Mouse (Mus musculus): ENCODE measurements at regions not wholly inside any gene's neighbourhood (a gene's known extent, or its start where the extent isn't known, plus 50 kb on each side); places are given as distances from the start of the nearest gene placed in this dataset.

DNA sequence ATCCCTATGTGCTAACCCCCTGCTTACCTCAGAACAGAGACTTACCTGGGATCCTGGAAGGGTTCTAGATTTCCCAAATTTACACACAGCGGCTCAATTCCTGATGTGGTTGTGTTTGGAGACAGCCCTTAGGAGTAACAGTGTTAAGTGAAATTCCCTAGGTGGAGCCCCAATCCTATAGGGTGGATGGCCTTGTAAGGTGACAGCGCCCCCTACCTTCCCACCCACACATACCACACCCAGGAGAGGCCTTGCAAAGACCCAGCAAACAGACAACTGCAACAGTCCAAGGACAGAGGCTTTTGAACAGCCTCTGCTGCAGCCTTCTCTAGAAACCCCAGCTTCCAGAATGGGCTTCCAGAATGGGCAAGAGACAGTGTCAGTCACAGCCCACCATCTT, 421.8 kb downstream of the Matn1 start:
- DNase-seq (ENCODE audit: inconsistent ontology term), result no peak

DNA sequence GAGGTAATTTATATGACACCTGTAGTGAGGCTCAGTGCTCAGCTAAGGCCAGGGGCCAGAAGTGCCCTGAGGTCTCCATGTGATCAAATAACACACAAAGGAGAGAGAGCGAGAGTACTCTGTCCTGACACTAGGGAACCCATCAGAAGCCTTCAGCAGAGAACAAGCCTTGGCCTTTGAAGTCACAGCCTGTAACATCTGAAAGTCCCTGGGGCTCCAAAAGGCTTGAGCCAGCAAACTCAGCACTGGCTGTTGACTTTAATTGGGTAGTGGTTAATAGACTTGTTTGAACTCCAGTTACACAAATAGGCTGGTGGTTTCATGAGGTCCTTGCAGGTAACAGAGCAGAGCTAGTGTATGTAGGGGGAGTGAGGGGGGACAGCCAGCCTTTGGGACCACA, 422.5 kb downstream of the Matn1 start:
- no peak for DNase-seq (ENCODE audit: inconsistent ontology term)

DNA sequence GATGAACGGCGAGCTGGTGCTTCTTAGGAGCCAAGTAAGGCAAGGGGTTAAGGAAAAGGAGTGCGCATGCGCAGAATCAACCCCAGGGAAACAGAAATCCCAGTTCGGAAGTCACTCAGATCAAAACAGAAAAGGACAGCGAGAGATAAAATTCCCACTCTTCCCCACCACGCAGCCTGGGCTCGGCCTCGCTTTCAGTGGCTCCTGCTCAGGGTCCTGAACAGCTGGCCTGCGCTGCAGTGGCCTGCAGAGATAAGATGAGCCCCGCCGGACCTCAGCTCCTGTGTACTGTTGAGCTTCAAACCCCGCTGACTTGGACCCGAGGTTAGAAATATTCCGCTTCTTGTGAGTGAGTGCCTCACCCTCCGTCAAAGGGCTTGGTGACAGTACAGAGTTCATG, 428.3 kb downstream of the Matn1 start:
- no peak for DNase-seq (ENCODE audit: inconsistent ontology term)

DNA sequence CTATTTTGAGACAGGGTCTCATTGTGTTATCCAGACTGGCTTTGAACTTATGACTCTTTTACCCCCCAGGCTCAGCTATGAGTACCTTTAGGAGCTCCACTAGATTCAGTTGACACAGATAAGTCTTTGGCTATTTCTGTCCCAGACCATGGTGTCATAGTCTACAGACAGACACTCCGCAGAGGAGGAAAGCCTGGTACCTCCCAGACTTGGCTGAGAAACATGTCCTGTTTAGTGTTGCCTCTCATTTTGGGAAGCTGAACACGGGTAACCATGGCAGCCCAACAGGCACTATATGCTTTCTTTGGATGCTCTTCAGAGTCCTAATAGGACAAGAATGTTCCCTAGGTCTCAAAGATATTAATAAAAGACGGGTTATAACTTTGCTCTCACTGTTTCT, 429.0 kb downstream of the Matn1 start:
- DNase-seq (ENCODE audit: inconsistent ontology term), result no peak

DNA sequence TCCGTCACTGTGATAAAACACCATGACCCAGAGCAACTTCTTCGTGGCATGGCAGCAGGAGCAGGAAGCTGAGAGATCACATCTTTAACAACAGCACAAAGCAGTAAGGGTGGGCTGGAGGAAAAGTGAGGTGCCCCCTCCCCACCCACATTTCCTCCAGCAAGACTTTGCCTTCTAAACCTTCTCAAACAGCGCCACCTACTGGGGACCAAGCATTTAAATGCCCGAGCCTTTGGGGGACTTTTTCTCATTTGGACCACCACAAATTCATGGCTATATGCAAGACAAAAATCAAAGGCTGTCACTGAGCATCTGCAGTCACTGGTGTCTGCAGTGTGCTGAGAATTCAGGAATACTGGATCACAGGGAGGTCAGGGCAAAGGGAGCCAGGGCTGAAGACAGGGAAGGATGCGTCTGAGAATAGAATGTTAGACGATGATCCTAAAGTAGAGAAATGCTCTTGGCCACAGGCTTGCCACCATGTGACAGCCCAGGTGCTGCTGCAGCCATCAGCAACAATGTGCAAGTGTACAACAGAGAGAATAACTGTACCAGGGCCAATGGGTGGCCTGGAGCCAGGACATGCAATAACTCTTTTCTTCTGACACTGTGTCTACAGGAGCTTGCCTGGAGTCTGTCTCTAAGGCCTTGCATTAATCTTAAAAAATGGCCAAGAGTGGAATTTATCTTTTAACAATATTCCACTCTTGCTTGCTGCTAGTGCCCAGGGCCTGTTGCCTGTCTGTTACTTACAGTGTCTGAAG, 430.5 kb downstream of the Matn1 start:
- DNase-seq (ENCODE audit: inconsistent ontology term), result no peak

DNA sequence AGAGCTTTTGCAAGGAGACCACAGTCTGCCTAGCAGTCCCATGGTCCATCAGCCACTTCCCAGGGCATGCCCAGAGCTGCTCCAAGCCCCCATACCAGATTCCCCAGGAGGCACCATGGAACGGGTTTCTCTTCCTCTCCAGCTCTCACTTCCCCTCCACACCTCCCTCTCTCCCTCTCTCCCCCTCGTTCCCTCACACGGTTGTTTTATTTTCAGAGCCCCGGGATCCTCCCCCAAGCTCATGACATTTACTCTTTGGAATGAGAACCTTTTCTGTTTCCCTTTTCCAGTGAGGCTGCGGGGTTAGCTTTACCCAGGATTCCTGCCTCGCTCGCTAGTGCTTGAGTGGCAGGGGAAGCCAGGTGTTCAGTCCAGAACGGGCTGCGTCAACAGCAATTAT, 436.9 kb downstream of the Matn1 start:
- no peak for DNase-seq (ENCODE audit: inconsistent ontology term)

DNA sequence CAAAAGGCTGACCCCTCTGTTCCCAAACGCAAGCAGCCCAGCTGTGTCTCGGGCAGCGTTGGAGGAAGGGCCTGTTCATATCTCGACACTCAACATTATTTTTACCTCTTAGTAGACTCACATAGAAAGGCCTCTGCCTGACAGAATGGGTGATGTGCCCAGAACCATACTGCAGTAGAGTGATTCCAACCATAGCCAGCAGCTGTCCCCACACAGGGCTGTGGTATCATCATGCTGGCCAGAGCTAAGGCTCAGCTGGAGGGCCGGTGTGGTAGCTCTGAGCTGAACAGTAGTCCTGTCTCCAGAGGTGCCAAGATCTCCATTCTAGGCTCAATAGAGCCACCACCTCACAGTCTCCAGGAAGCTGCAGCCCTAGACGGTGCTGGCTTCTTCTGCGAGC, 437.3 kb downstream of the Matn1 start:
- no peak for DNase-seq (ENCODE audit: inconsistent ontology term)

DNA sequence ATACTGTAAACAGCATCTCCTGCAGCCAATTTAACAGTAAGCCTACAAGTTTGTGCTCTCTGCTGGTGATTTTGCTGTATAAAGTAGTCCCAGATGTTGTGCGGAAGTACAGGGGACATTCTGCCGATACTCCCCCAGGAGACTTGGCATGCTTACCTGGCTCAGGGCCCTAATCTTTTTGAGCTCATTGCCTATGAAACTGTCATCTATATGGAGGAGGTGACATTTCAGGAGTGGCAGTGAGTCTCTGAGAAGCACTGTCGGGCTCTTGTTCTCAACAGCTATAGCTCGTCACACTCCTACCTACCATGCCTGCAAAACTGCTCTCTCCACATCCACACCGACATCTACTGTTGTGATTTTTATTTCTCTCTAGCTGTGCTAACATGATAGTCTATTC, 439.7 kb downstream of the Matn1 start:
- DNase-seq (ENCODE audit: inconsistent ontology term), result no peak

DNA sequence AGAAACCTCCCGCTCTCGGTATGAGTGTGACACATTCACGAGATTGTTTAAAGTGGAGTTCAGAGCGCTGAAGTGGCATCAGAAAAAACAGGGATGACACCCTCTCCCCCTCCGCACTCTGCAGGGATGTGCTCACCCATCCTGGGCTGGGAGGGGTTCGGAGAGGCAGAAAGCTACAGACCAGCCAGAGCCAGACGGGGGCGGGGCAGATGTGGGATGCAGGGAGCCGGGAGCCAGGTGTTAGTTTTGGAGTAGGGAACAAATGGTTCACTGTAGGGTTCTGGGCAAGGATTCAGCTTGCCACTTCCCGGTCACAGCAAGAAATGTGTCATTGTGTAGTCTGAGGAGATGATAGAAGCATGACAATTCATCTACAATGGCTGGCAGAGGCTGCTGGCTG, 442.8 kb downstream of the Matn1 start:
- DNase-seq (ENCODE audit: inconsistent ontology term), result no peak

DNA sequence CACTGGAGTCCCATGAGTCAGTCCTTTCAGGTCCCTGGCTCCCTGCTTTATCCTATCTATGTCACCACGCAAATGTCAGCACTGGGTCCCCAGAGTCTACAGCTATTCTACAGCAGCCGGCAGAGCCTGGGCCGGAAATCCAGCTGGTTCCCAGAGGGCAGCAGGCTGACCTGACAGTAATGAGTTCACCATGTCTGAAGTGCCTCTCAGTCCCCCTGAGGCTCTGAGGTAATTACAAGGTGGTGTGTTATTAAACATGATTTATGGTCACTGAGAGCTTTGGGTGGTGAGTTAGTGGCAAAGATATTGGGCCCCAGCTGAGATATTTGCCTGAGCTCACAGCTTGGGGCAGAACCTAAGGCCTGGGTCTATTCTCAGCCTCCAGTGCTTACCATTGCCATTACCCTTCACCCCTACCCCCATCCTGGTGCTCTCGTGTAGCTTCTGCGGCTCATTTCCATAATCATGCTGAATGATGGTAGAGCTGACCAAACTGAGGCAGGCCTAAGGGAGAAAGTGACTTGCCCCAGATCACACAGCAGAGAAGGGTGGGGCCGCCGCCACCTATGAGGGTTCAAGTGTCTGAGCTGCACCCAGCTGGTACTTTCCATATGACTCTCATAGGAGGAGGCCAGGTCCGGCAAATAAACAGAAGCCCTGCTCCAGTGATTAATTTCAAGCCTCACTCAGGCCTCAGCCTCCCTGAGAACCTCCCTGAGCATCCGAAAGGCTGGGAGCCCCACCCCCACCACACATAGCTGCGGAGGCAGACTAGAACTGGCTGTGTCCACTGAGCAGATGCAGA, 446.8 kb downstream of the Ptpru start:
- DNase-seq (ENCODE audit: inconsistent ontology term), result no peak

DNA sequence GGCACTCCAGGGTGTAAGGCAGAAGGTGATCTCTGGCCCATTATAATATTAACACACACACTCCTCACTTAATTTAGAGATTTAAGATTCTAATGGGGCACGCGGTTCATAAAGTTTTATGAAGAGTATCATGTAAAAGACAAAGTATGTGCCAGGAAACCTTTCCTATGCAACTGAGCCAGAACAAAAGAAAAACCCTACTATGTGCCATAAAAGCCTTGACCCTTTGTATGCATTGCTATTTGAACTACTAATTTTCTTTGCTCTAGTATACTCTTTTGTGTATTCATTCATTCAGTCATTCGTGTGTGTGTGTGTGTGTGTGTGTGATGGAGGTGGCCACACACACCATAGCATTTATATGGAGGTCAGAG, 446.2 kb downstream of the Ptpru start:
- no peak for DNase-seq (ENCODE audit: inconsistent ontology term)

DNA sequence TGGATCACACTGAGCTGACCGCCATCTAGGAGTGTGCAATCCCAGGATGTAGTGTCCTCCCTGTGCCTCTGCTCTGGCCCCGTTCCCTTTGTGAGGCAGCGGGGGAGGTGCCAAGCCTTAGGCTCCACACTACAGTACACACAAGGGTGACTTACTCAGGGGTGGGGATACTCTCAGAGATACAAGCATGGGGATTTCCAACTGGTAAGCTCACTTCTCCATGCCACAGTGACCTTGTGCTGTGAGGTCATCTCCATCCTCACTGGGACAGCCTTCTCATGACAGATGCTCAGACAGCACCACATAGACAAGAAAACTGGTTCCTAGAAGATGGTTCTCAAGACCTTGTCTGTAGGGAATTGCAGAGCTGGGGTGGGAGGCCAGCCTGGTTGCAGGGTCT, 445.6 kb downstream of the Ptpru start:
- no peak for DNase-seq (ENCODE audit: inconsistent ontology term)

DNA sequence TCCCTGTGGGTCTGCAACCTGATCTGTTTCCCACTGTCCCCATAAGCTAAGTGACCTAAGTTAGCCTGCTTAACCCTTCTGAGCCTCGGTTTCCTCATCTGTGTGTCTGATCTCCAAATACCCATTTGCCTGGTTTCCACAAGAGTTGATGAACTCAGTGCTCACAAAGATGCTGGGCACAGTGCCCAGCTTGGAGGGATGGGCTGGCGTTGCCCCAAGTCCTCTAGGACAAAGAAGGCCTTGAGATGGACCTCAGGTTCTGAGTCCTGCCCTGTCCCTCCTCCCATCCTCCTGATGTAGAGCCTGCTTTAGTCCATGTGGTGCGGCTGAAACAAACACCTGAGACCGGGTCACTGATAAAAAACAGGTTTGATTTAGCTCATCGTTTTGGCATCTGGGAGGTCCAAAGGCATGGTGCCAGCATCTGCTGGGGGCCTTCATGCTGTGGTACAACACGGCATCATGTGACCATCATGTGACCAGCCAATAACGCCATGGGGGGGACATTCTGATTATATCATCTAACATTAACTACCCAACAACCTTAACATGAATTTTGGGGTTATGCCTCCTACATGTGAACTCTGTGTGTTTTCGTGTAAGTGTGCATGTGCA, 441.8 kb downstream of the Ptpru start:
- DNase-seq (ENCODE audit: inconsistent ontology term), result peak; percentile 41

DNA sequence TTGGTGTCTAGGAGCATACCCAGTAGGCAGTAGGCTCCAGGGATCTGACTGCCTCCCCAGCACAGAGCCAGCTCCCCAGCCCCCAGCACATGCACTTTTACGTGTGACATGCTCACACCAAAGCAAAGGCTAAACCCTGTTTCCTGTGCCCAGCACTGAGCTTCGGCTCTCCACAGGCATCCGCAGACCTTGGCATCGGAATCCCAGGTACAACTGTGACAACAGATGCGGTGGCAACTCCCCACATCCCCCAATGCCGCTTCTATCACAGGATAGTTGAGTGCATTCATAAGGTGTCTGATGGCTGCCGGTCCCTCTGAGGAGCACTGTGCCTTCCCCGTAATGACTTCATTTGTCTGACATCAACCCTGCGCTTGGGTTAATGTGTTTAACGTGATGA, 440.9 kb downstream of the Ptpru start:
- no peak for DNase-seq (ENCODE audit: inconsistent ontology term)

DNA sequence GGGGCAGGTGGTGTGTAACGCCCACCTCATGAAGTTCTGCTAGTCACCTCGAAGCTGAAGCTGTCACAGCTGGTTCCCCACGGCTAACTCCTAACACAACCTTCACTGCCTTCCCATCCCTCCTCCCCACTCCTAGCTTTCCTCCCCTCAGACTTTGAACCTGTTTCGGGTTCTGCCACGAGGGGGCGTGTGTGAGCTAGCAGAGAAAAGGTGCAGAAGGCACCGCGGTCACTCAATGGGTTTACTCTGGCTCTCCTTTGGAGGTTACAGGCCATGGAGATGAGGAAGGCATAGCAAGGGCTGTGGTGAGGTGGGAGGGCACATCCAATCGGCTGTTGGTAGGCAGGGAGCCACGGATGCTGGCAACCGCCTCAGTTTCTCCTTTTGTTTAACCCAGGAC, 437.3 kb downstream of the Ptpru start:
- peak; percentile 47 for DNase-seq (ENCODE audit: inconsistent ontology term)

DNA sequence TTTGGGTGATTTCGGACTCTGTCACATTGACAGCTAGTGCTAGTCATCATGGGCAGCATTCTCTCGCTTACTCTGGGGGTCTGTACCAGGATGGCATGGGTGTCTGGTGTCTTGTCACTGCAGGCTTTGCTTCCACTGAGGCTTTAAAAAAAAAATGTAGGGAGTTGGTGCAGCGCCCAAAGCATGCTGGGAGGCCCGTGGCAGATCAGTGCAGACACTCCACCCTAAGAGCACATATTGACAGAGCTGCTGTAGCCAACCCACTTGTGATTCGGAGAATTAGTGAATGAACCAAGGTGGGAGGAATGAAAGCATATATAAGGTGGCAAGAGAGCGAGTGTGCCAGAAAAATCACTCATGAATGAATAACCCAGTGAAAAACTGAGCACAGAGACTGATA, 436.8 kb downstream of the Ptpru start:
- no peak for DNase-seq (ENCODE audit: inconsistent ontology term)

DNA sequence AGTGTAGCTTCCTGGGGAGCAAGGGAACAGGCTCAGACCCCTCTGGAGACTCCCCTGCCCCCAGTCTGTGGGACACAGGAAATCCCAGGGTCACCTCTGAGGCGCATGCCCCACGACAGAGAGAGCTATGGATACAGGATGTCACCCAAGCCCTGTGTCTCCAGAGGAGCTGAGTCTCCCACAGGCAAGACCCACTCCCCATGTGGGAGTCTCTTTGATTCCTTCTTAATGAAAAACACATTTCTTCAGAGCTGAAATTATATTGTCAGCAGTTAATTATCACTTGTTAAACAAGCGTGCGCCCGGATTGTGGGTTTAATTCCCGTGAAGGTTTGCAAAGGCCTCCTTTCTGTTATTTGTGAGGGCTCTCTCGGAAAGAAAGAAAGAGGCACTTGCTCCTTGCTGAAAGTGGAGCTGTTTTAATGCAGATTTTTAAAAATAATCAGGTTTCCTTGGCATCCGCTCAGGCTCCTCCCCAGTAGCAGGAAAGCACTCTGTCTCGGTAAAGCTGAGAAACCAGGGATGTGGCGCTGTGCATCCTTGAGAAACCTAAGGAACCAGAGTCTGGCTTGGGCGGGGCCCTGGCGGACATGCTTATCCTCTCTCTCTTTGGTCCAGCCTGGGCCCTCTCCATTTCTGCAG, 432.6 kb downstream of the Ptpru start:
- no peak for DNase-seq (ENCODE audit: inconsistent ontology term)

DNA sequence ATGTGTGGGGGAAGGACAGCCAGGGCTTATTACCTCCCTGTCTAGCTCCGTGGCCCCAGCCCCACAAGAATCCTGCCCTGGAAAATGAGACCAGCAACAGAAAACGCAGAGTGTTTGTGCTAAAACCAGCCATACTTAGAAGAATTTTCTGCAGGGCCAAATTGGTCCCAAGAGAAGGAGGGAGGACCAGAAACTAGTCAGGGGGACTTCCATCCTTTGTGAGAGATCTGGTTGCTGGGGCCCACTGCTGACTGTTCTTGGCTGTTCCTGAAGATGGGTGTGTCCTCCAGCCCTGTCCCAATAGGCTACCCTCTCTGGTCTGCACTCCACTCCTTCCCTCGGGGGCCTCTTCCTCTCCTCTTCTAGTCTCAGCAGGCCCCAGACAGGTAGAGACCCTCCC, 430.6 kb downstream of the Ptpru start:
- DNase-seq (ENCODE audit: inconsistent ontology term), result no peak

DNA sequence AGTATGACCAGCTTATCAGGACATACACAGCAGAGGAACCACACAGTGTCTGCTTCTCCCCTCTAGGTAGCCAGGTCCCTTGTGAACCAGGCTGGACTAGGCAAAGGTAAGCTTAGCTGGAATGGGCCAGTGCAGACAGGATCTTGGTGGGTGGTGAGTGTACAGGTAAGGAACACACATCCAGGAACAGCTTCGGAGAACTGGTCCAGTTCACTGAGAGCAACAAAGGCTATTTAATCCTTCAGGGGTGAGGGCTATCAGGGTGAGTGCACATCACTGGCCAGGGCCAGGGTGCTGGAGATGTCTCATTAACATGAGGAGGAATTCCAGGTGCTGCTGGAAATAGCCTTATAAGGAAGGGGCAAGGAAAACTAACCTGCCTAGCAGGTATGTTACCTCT, 429.4 kb downstream of the Ptpru start:
- DNase-seq (ENCODE audit: inconsistent ontology term), result no peak

DNA sequence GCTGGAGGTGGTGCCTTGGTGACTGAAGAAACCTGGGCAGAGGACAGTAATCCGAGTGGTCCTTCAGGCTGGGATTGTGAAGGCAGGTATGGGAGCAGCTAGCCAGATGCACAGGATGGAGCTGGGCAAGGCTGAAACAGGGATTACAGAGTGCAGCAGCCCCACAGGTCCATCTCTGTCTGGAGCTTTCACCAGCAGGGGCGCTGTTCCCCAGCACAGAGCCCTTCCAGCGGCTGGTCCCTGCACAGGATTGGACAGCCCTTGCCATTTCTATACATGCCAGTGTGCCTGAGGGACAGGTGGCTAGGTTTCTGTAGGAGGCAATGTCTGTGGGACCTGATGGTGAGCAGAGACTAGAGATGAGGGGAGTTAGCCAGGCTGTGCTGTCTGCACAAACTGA, 428.3 kb downstream of the Ptpru start:
- DNase-seq (ENCODE audit: inconsistent ontology term), result no peak

DNA sequence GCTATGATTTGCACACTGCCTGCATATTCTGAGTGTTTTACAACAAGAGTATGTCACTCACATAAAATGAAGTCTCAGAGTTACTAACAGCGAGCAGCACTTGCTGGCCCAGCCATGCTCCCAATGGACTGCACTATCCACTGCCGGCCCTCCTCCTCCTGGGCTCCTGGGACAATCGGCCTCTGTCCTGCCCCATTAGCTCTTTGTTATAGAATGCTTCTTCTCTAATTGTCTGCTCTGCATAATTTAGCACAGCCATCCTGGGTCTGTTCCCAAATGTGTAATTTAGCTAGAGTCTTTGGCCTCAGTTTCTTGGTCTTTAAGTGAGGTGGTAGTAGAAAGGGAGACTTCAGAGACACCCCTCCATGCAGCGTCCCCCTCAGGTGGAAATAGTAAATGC, 426.2 kb downstream of the Ptpru start:
- DNase-seq (ENCODE audit: inconsistent ontology term), result peak; percentile 68

DNA sequence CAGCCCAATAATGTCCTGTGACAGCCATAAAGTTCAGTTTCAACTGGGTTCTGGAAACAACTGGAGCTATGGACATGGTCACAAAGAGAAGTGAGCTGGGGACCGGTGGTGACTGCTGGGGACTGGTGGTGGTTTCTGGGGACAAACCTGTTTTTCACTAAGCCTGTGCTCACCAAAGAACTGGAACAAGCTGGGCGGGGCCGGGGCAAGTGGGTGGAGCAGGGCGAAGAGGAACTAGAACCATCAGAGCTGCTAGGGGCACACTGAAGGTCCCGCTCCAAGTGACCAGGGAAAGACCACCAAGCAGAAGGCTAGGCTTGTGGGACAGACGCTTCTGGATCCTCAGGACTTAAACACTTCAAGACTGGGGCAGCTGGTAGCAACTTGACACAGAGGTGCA, 424.7 kb downstream of the Ptpru start:
- DNase-seq (ENCODE audit: inconsistent ontology term), result no peak

DNA sequence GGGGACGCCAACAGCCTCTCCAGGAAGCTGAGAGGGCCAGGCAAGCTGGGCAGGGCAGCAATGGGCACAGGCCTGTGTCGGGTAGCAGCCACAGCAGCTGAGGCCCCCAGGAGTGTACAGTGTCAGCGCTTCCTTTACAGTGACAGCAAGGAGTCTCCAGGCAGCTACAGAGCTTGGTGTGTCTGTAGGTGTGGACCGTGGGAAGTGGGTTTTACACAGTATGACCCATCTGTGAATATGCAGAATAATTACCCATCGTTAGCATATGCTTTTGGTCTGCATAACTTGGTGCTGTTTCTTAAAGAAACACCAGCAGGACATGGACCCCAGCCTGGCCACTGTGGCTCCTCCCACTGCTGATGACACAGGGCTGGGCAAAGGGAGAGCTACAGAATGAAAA, 422.6 kb downstream of the Ptpru start:
- DNase-seq (ENCODE audit: inconsistent ontology term), result no peak

Data from Muller cell, postnatal 12 days (primary cell).